Mouse (Mus musculus): Measurements from ENCODE around the gene Ube2g2. TPM values are rescaled to one million over a fixed set of nuclear protein-coding genes. Genes with fewer than 3 reads are reported as not detected.

Gene Ube2g2
- polyA plus RNA-seq (2016; fragmentation: Nextera tagmentation; extraction: Ambion mirVana) = 81.6 and 82.3 TPM in 2 replicates

GRCm38 (mm10) chr10:77622055-77622988 is at the start of gene Ube2g2:
TSS of gene Ube2g2 (plus strand) at chr10:77622275.
- under 1% methylated on average over 96 of the region's 96 CpGs for WGBS
- ATAC-seq (ENCODE audit: low FRiP score) = peak; percentile 93

GRCm38 (mm10) chr10:77573162-77573561 is 48.9 kb upstream of the Ube2g2 start:
- H3K9me3 ChIP-seq (replicated peaks) = no peaks in the 10 kb centered on the region
- ATAC-seq (ENCODE audit: low FRiP score) = no peak

More at GRCm38 (mm10) chr10:77622055-77622988, at the start of gene Ube2g2:
- Histone ChIP-seq H3K4me3 (peak within 1 kb of the TSS; percentile 99), H3K9me3 (replicated peaks) (no peaks in the 10 kb centered on the region), H3K9ac (peak within 1 kb of the TSS; percentile 98), H3K4me2 (replicated peaks) (peak within 1 kb of the TSS; percentile 82), H3K27me3 (no peaks in the 10 kb centered on the region), H3K36me3 (peaks cover 7% of the 10 kb centered on the region), H3K4me1 (peaks cover 23% of the 10 kb centered on the region), H3K27ac (peak within 1 kb of the TSS; percentile 90)

GRCm38 (mm10) chr10:77580027-77580920 is 41.8 kb upstream of the Ube2g2 start:
- H3K9me3 ChIP-seq (replicated peaks) = no peaks in the 10 kb centered on the region
- no peak overlapping the region for H3K4me3 ChIP-seq
- H3K27me3 ChIP-seq = no peaks in the 10 kb centered on the region
- no peak overlapping the region for H3K9ac ChIP-seq
- peaks cover 23% of the 10 kb centered on the region for H3K4me1 ChIP-seq
- no peaks in the 10 kb centered on the region for H3K36me3 ChIP-seq
- no peak overlapping the region for H3K4me2 ChIP-seq (replicated peaks)
- no peak overlapping the region for H3K27ac ChIP-seq
- no peak for ATAC-seq (ENCODE audit: low FRiP score)
- WGBS = 62% methylated on average over 10 of the region's 10 CpGs

More at GRCm38 (mm10) chr10:77573162-77573561, 48.9 kb upstream of the Ube2g2 start:
- no peak overlapping the region for H3K27ac ChIP-seq
- H3K36me3 ChIP-seq = no peaks in the 10 kb centered on the region
- peaks cover 3% of the 10 kb centered on the region; the same call in 1 of the 2 replicates for H3K4me1 ChIP-seq
- 0 out of 2 replicates have a peak, but pooled peaks cover 2% of the 10 kb centered on the region for H3K27me3 ChIP-seq
- 71% methylated on average over 1 of the region's 1 CpGs for WGBS
- H3K9ac ChIP-seq = no peak overlapping the region
- H3K4me2 ChIP-seq (replicated peaks) = no peak overlapping the region
- H3K4me3 ChIP-seq = no peak overlapping the region

- H3K4me2 ChIP-seq (replicated peaks) = peak overlapping the region; percentile 90
- H3K27ac ChIP-seq = peak overlapping the region; percentile 79
- peaks cover 23% of the 10 kb centered on the region for H3K4me1 ChIP-seq
- WGBS = 6% methylated on average over 8 of the region's 8 CpGs
- peak overlapping the region; percentile 90 for H3K4me3 ChIP-seq
- ATAC-seq (ENCODE audit: low FRiP score) = no peak; the same call in 1 of the 2 replicates
- H3K9me3 ChIP-seq (replicated peaks) = no peaks in the 10 kb centered on the region
- H3K27me3 ChIP-seq = no peaks in the 10 kb centered on the region
- H3K9ac ChIP-seq = peak overlapping the region; percentile 88
- no peaks in the 10 kb centered on the region for H3K36me3 ChIP-seq
These were observed 41.1 kb upstream of the Ube2g2 start for GRCm38 (mm10) chr10:77581023-77581407.

GRCm38 (mm10) chr10:77581408-77582284 is 40.4 kb upstream of the Ube2g2 start, which contains the start of gene Pttg1ip:
TSS of gene Pttg1ip (plus strand) at chr10:77581720.
- Histone ChIP-seq H3K9ac (peak within 1 kb of the TSS; percentile 88), H3K9me3 (replicated peaks) (no peaks in the 10 kb centered on the region), H3K4me2 (replicated peaks) (peak within 1 kb of the TSS; percentile 90), H3K36me3 (no peaks in the 10 kb centered on the region), H3K4me1 (peaks cover 23% of the 10 kb centered on the region), H3K27me3 (no peaks in the 10 kb centered on the region), H3K27ac (peak within 1 kb of the TSS; percentile 92), H3K4me3 (peak within 1 kb of the TSS; percentile 90)
- under 1% methylated on average over 64 of the region's 64 CpGs for WGBS
- peak; percentile 98 for ATAC-seq (ENCODE audit: low FRiP score)

- H3K9me3 ChIP-seq (replicated peaks) = no peaks in the 10 kb centered on the region
- peaks cover 26% of the 10 kb centered on the region for H3K4me1 ChIP-seq
- ATAC-seq (ENCODE audit: low FRiP score) = 0 out of 2 replicates have a peak, but pooled peaks have one; percentile 18
- H3K4me2 ChIP-seq (replicated peaks) = peak overlapping the region; percentile 90
- no peaks in the 10 kb centered on the region for H3K27me3 ChIP-seq
- WGBS = 7% methylated on average over 8 of the region's 8 CpGs
- H3K4me3 ChIP-seq = peak overlapping the region; percentile 90
- H3K9ac ChIP-seq = peak overlapping the region; percentile 88
- no peaks in the 10 kb centered on the region for H3K36me3 ChIP-seq
- H3K27ac ChIP-seq = peak overlapping the region; percentile 92; the same call in 1 of the 2 replicates
These were observed 39.8 kb upstream of the Ube2g2 start for GRCm38 (mm10) chr10:77582285-77582618.

- ATAC-seq (ENCODE audit: low FRiP score) = no peak
- Histone ChIP-seq H3K9me3 (replicated peaks) (no peaks in the 10 kb centered on the region), H3K9ac (peak overlapping the region; percentile 23; the same call in 1 of the 2 replicates), H3K36me3 (peaks cover 14% of the 10 kb centered on the region; the same call in 1 of the 2 replicates), H3K4me1 (peaks cover 27% of the 10 kb centered on the region), H3K4me2 (replicated peaks) (no peak overlapping the region), H3K27me3 (no peaks in the 10 kb centered on the region), H3K27ac (no peak overlapping the region), H3K4me3 (no peak overlapping the region)
- 72% methylated on average over 10 of the region's 10 CpGs for WGBS
These were observed 38.2 kb upstream of the Ube2g2 start for GRCm38 (mm10) chr10:77583795-77584422.

- H3K27ac ChIP-seq = no peak overlapping the region
- WGBS = 92% methylated on average over 3 of the region's 3 CpGs
- no peaks in the 10 kb centered on the region for H3K27me3 ChIP-seq
- no peak overlapping the region for H3K4me3 ChIP-seq
- no peak for ATAC-seq (ENCODE audit: low FRiP score)
- peaks cover 37% of the 10 kb centered on the region for H3K36me3 ChIP-seq
- no peak overlapping the region for H3K9ac ChIP-seq
- H3K4me1 ChIP-seq = peaks cover 34% of the 10 kb centered on the region
- H3K4me2 ChIP-seq (replicated peaks) = no peak overlapping the region
- H3K9me3 ChIP-seq (replicated peaks) = no peaks in the 10 kb centered on the region
These were observed 35.4 kb upstream of the Ube2g2 start for GRCm38 (mm10) chr10:77586637-77587036.

- peaks cover 42% of the 10 kb centered on the region for H3K36me3 ChIP-seq
- H3K4me2 ChIP-seq (replicated peaks) = no peak overlapping the region
- H3K27ac ChIP-seq = no peak overlapping the region
- no peak for ATAC-seq (ENCODE audit: low FRiP score)
- no peak overlapping the region for H3K4me3 ChIP-seq
- no peaks in the 10 kb centered on the region for H3K9me3 ChIP-seq (replicated peaks)
- no peaks in the 10 kb centered on the region for H3K27me3 ChIP-seq
- 92% methylated on average over 6 of the region's 6 CpGs for WGBS
- H3K4me1 ChIP-seq = peaks cover 32% of the 10 kb centered on the region
- H3K9ac ChIP-seq = no peak overlapping the region
These were observed 34.8 kb upstream of the Ube2g2 start for GRCm38 (mm10) chr10:77587091-77587775.

- WGBS = 87% methylated on average over 2 of the region's 2 CpGs
- Histone ChIP-seq H3K9me3 (replicated peaks) (no peaks in the 10 kb centered on the region), H3K27ac (no peak overlapping the region), H3K4me3 (no peak overlapping the region), H3K36me3 (peaks cover 50% of the 10 kb centered on the region), H3K27me3 (no peaks in the 10 kb centered on the region), H3K4me2 (replicated peaks) (no peak overlapping the region), H3K4me1 (peaks cover 24% of the 10 kb centered on the region), H3K9ac (no peak overlapping the region)
- no peak for ATAC-seq (ENCODE audit: low FRiP score)
These were observed 34.0 kb upstream of the Ube2g2 start for GRCm38 (mm10) chr10:77588036-77588435.
